Mouse (Mus musculus): Measurements from ENCODE around the gene Grin2a.

- no peak for TF ChIP-seq CTCF (IDR thresholded peaks at IDR 0.05; ENCODE audit: extremely low read depth, insufficient read length, insufficient replicate concordance, low read depth, low read length)
- TF ChIP-seq POLR2A (IDR thresholded peaks at IDR 0.05; ENCODE audit: low read depth, low read length): no peak
These were observed 6.2 kb upstream of the Grin2a start for GRCm38 (mm10) chr16:10001601-10002000.

Data from small intestine, adult 2 months (tissue).